Mouse (Mus musculus) hindbrain, embryonic 12.5 days (tissue): ENCODE data around the gene Zfp541. TPM values are rescaled to one million over a fixed set of nuclear protein-coding genes. Genes with fewer than 3 reads are reported as not detected.

Source experiments
- ATAC-seq: fragments of 200-750 bp; cut with Nextera tagmentation; 2 replicates; pipeline ENCODE4 v1.8.0; 2017; ENCODE audit warnings: moderate TSS enrichment; ENCODE audit not compliant: low FRiP score
- H3K27ac ChIP-seq: fragments of 300-500 bp; sonication (generic); 2 replicates; pipeline ENCODE4 v1.5.1; 2016; ENCODE audit warnings: mild to moderate bottlenecking
- H3K27me3 ChIP-seq: fragments of 300-500 bp; sonication (generic); 2 replicates; pipeline ENCODE4 v1.6.1; 2016; ENCODE audit warnings: mild to moderate bottlenecking
- H3K36me3 ChIP-seq: fragments of 300-500 bp; sonication (generic); 2 replicates; pipeline ENCODE4 v1.6.1; 2016; ENCODE audit warnings: mild to moderate bottlenecking
- H3K4me1 ChIP-seq: fragments of 300-500 bp; sonication (generic); 2 replicates; pipeline ENCODE4 v1.6.1; 2016
- H3K4me2 ChIP-seq: fragments of 300-500 bp; sonication (generic); replicated peaks from 2 replicates; pipeline ENCODE4 v1.6.1; 2016; ENCODE audit warnings: mild to moderate bottlenecking
- H3K4me3 ChIP-seq: fragments of 300-500 bp; sonication (generic); 2 replicates; pipeline ENCODE4 v1.5.1; 2016; ENCODE audit warnings: mild to moderate bottlenecking
- H3K9ac ChIP-seq: fragments of 300-500 bp; sonication (generic); 2 replicates; pipeline ENCODE4 v1.6.1; 2016; ENCODE audit warnings: mild to moderate bottlenecking, moderate library complexity
- H3K9me3 ChIP-seq: fragments of 300-500 bp; sonication (generic); replicated peaks from 2 replicates; pipeline ENCODE4 v1.6.1; 2016; ENCODE audit warnings: mild to moderate bottlenecking
- WGBS: fragments of 180-500 bp; shearing (Covaris S2); methylation state at CpG from one replicate; pipeline ENCODE4 v1.1.7; 2016; 5-methylcytosine and 5-hydroxymethylcytosine counted together
- polyA plus RNA-seq: library from polyadenylated mRNA; unstranded; fragments of >200 nt; fragmentation: Nextera tagmentation; extraction: Ambion mirVana; gene quantifications from 2 replicates; pipeline ENCODE4 v1.2.1, GENCODE M21; 2016

Zfp541 gene
- polyA plus RNA-seq, 1 experiment from 2014 or later = 0.05 TPM

DNA sequence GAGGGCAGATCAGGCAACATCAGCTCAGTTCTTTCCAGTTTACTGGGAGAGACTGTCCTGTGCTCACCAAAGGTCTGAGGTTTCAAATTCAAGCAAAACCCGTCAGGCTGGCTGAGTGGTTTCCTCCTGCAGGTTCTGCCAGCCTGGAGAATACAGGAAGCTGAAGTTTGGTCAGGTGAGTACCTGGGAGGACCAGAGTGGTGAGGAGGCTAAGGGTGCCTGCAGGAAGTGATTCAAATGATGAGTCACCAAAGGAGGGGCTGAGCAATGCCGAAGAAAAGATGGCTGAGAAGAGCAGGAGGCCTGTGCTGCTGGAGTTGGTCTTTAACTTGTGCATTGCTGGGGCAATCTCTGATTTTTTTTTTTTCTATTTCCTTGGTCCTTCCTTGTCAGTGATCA lies 4.5 kb upstream of the Zfp541 start:
- Histone ChIP-seq H3K4me1 (0 out of 2 replicates have a peak, but pooled peaks cover 8% of the 10 kb centered on the region), H3K27me3 (peaks cover 20% of the 10 kb centered on the region), H3K27ac (no peak overlapping the region), H3K36me3 (no peaks in the 10 kb centered on the region), H3K9ac (no peak overlapping the region), H3K4me3 (no peak overlapping the region), H3K9me3 (peaks cover 11% of the 10 kb centered on the region), H3K4me2 (no peak overlapping the region)
- WGBS = 64% methylated on average over 2 of the region's 2 CpGs
- ATAC-seq = no peak

DNA sequence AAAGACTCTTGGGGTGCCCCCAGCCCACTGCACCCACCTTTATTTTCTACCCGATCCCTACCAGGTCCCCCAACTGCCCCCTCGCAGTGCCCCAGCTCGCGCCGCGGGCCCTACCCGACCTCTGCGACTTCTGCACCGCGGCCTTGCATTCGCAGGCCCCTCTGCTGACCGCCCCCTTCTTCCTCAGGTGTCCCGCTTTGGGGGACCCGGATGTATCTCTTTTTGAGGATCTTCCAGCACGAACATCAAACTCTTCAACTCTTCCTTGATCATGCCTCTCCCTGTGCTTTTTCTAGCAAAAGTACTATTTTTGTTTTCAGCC lies 446 bp downstream of the Zfp541 start:
- WGBS = 71% methylated on average over 15 of the region's 15 CpGs
- H3K4me1 ChIP-seq = 0 out of 2 replicates have a peak, but pooled peaks cover 2% of the 10 kb centered on the region
- H3K9ac ChIP-seq = no peak overlapping the region
- no peak for ATAC-seq
- no peak overlapping the region for H3K4me3 ChIP-seq
- H3K9me3 ChIP-seq = peaks cover 11% of the 10 kb centered on the region
- no peak overlapping the region for H3K4me2 ChIP-seq
- peaks cover 24% of the 10 kb centered on the region for H3K27me3 ChIP-seq
- no peaks in the 10 kb centered on the region for H3K36me3 ChIP-seq
- no peak overlapping the region for H3K27ac ChIP-seq

DNA sequence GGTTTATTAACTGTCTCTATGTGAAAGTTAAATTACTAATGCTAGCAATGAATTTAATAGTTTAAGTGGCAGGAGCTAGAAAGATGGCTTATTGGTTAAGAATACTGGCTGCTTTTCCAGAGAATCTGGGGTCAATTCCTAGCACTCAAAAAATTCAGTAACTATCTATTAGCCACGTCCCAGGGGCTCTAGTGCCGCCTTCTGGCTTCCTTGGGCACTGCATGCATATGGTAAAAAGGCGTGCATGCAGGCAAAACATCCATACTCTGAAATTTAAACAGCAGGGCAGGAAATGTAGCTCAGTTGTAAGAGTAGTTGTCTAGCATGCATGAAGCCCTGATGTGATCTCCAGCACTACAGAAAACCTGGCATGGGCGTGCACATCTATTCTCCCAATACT lies 1.9 kb downstream of the Zfp541 start:
- Histone ChIP-seq H3K9ac (no peak overlapping the region), H3K4me1 (0 out of 2 replicates have a peak, but pooled peaks cover 2% of the 10 kb centered on the region), H3K4me2 (no peak overlapping the region), H3K9me3 (peaks cover 11% of the 10 kb centered on the region), H3K27me3 (peaks cover 23% of the 10 kb centered on the region), H3K36me3 (no peaks in the 10 kb centered on the region), H3K4me3 (no peak overlapping the region), H3K27ac (no peak overlapping the region)
- no peak for ATAC-seq
- 33% methylated on average over 4 of the region's 4 CpGs for WGBS

DNA sequence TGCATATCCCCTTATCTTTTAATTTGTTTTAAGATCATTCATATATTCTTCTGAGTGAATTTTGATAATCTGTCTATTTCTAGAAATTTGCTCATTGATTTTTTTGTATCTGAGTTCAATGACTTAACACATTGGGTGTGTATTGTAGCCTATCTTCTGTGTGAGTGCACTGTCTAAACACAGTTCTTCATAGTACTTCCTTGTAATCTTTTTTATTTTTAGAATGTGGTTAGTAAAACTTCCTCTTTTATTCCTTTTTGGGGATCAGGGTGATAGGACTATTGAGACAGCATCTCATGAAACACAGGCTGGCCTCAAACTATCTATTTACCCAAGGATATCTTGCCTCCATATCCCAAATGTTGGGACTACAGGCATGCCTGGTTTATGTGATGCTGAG lies 9.2 kb downstream of the Zfp541 start:
- Histone ChIP-seq H3K27ac (no peak overlapping the region), H3K4me2 (no peak overlapping the region), H3K9me3 (no peaks in the 10 kb centered on the region), H3K27me3 (peaks cover 6% of the 10 kb centered on the region; the same call in 1 of the 2 replicates), H3K4me1 (no peaks in the 10 kb centered on the region), H3K9ac (no peak overlapping the region), H3K4me3 (no peak overlapping the region), H3K36me3 (no peaks in the 10 kb centered on the region)
- no peak for ATAC-seq

DNA sequence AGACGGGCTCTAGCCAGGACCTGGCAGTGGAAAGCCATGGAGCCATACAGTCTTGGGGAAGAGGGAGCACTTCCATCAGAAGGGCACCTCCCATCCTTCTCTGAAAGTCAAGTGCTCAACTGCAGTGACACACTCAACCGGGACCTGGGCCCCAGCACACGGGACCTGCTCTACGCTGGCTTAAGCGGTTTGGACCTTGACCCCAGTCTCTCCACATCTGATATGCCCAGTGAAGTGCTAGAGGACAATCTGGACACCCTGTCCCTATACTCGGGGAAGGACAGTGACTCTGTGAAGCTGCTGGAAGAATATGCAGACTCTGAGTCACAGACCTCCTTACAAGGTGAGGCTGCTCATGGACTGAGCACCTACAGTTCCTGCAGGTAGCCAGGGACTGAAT lies 10.3 kb downstream of the Zfp541 start:
- H3K27me3 ChIP-seq = peaks cover 11% of the 10 kb centered on the region
- no peaks in the 10 kb centered on the region for H3K4me1 ChIP-seq
- H3K27ac ChIP-seq = no peak overlapping the region
- no peak overlapping the region for H3K9ac ChIP-seq
- H3K36me3 ChIP-seq = no peaks in the 10 kb centered on the region
- no peaks in the 10 kb centered on the region for H3K9me3 ChIP-seq
- H3K4me2 ChIP-seq = no peak overlapping the region
- 89% methylated on average over 6 of the region's 6 CpGs for WGBS
- ATAC-seq = no peak
- H3K4me3 ChIP-seq = no peak overlapping the region

DNA sequence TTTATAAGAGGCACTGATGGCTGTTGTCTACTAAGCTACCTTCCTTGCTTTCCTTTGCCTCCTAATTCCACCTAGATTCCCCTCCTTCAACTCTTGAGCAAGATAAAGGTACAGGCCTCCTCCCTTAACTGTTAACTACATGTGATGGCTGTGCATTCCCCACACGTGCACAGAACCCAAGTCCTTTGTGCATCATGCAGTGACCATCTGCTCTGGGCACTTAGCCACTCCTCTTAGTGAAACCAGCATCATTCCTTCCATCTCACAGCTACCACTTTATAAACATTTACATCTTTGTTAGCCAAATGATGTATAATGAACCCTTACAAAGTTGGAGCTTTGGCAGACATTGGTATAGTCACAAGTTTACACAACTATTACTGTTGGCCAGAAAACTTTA lies 18.3 kb downstream of the Zfp541 start:
- no peak overlapping the region for H3K4me2 ChIP-seq
- no peaks in the 10 kb centered on the region for H3K4me1 ChIP-seq
- no peak for ATAC-seq
- H3K4me3 ChIP-seq = no peak overlapping the region
- WGBS = 75% methylated on average over 1 of the region's 1 CpGs
- no peak overlapping the region for H3K27ac ChIP-seq
- no peak overlapping the region for H3K9ac ChIP-seq
- no peaks in the 10 kb centered on the region for H3K9me3 ChIP-seq
- no peaks in the 10 kb centered on the region for H3K36me3 ChIP-seq
- peaks cover 5% of the 10 kb centered on the region; the same call in 1 of the 2 replicates for H3K27me3 ChIP-seq

DNA sequence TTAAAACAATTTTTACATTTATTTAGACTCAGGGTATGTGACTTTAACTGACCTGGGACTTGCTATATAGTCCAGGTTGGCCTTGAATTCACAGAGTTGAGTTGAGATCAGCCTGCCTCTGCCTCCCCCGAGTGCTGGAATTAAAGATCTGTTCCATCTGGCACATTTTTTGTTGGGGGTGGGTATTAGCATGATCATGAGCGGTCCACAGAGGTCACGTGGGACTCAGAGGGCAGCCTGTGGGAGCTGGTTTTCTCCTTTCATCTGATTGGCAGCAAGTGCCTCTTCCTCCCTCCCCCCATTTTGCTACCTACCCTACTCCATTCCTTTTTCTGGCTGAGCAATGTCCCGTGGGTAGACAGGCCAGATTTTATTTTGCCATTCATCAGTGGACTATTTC lies 19.0 kb downstream of the Zfp541 start:
- WGBS = 75% methylated on average over 4 of the region's 4 CpGs
- no peak for ATAC-seq
- no peak overlapping the region for H3K4me3 ChIP-seq
- no peak overlapping the region for H3K27ac ChIP-seq
- H3K36me3 ChIP-seq = no peaks in the 10 kb centered on the region
- no peak overlapping the region for H3K9ac ChIP-seq
- H3K4me1 ChIP-seq = no peaks in the 10 kb centered on the region
- H3K9me3 ChIP-seq = no peaks in the 10 kb centered on the region
- peaks cover 5% of the 10 kb centered on the region; the same call in 1 of the 2 replicates for H3K27me3 ChIP-seq
- H3K4me2 ChIP-seq = no peak overlapping the region

DNA sequence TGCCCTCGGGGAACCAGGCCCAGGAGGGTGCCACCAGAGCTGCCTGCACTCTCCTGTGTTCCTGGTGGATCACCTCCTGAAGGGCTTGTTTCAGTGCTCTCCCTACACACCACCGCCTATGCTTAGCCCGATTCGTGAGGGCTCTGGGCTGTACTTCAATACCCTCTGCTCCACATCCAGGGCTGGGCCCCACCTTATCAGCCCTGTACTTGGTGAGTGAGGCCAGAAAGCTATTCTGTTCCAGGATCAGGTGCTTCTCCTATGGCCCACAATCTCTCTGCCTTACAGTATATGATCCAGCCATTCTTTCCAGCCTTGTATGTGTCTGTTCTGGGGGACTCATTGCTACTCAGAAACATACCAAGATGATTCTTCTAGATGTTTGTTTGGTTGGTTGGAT lies 21.7 kb downstream of the Zfp541 start:
- H3K9me3 ChIP-seq = no peaks in the 10 kb centered on the region; the same call in 1 of the 2 replicates
- H3K27me3 ChIP-seq = no peaks in the 10 kb centered on the region
- no peak overlapping the region for H3K27ac ChIP-seq
- H3K4me2 ChIP-seq = no peak overlapping the region
- ATAC-seq = no peak
- no peaks in the 10 kb centered on the region for H3K36me3 ChIP-seq
- H3K4me1 ChIP-seq = no peaks in the 10 kb centered on the region
- no peak overlapping the region for H3K9ac ChIP-seq
- H3K4me3 ChIP-seq = no peak overlapping the region
- 63% methylated on average over 4 of the region's 4 CpGs for WGBS

DNA sequence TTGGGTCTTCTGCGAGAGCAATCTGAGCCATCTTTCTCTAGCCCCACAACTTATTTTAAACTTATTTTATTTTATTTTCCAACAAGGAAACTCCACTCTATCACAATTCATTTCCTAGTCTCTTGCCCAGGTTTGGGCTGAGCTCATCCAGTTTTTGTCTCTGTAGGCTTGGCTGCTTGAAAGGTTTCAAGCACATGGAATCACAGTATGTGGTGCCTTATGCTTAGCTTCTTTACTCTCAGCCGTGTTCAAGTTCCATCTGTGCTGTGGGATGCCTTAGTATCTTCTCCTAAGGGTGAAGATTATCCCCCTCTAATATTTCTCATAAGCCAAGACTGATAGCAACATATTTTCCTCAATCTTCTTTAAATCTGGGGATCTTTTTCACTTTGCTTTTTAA lies 26.0 kb downstream of the Zfp541 start:
- no peak overlapping the region for H3K4me3 ChIP-seq
- H3K9ac ChIP-seq = no peak overlapping the region
- H3K27me3 ChIP-seq = peaks cover under 1% of the 10 kb centered on the region; the same call in 1 of the 2 replicates
- 74% methylated on average over 2 of the region's 2 CpGs for WGBS
- H3K4me2 ChIP-seq = no peak overlapping the region
- no peaks in the 10 kb centered on the region for H3K36me3 ChIP-seq
- H3K9me3 ChIP-seq = no peaks in the 10 kb centered on the region; the same call in 1 of the 2 replicates
- H3K4me1 ChIP-seq = no peaks in the 10 kb centered on the region
- no peak overlapping the region for H3K27ac ChIP-seq
- no peak for ATAC-seq

DNA sequence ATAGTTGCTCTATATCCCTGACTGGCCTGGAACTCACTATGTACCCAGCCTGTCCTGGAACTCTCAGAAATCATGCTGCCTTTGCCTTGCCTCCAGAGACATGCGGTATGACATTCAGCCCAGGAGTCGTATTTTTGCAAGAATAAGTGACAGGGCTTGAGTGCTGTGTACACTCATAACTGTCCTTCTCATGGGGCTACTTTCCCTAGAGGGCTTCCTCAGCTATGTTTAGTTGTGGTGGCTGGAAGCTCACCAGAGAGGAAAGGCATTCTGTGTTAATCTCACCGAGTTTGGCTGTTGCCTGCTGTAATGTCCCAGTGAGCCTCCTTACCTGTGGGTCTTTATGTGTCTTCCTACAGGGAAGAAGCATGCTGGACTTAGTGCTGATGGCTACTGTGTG lies 33.0 kb downstream of the Zfp541 start:
- WGBS = 78% methylated on average over 3 of the region's 3 CpGs
- peaks cover 16% of the 10 kb centered on the region for H3K27me3 ChIP-seq
- H3K9me3 ChIP-seq = no peaks in the 10 kb centered on the region
- ATAC-seq = no peak
- H3K36me3 ChIP-seq = no peaks in the 10 kb centered on the region
- no peak overlapping the region for H3K4me2 ChIP-seq
- no peak overlapping the region for H3K9ac ChIP-seq
- H3K4me3 ChIP-seq = no peak overlapping the region
- peaks cover 8% of the 10 kb centered on the region for H3K4me1 ChIP-seq
- H3K27ac ChIP-seq = no peak overlapping the region

DNA sequence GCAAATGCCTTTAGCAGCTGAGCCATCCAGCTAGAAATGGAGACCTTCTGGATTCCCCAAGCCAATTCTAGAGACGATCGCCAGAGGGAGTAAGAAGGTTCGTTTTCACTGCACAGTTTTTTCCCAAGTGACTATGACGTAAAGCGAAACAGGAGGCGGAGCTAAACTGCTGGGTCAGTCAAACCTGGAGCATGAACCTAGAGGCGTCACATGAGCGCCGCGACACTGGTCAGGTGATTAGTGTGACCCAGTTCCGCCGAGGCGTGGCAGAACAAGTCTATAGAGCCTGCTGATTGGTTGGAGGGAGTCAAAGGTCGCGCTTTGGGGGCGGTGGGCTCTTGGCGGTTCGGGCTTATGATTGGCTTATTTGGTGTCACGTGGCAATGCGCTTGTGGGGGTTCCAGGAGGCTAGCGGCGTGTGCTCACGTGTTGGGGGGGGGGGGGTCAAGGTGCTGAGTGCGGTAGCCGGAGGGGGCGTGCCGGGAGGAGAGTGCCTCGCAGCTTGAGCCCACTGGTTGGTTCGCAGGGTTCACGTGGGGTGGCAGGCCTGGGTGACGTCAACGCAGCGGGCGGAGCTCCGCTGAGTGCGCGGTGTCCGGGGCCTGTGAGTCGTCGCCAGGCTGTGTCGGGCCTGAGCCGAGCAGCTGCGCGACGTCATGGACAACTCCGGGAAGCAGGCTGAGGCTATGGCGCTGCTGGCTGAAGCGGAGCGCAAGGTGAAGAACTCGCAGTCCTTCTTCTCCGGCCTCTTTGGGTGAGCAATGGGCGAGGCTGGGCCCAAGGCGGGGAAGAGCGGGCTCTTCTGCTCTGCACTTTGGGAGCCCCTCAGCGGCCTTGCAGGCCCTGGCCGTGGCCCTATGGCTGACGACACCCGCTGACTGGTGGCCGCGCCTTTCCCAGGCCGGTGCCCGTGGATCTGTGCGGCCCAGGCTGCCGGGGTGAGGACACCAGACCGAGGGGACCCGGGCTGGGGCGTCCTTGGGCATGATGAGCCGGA lies 36.7 kb downstream of the Zfp541 start, which contains the start of gene Napa:
Gene Napa (plus strand): TSS at position 438 of the 997 bp plus-strand sequence.
- Histone ChIP-seq H3K27me3 (peaks cover 12% of the 10 kb centered on the region; the same call in 1 of the 2 replicates), H3K27ac (peak within 1 kb of the TSS; percentile 62), H3K9ac (peak within 1 kb of the TSS; percentile 99), H3K4me2 (peak within 1 kb of the TSS; percentile 97), H3K9me3 (no peaks in the 10 kb centered on the region), H3K4me1 (peaks cover 32% of the 10 kb centered on the region), H3K4me3 (peak within 1 kb of the TSS; percentile 95), H3K36me3 (peaks cover 12% of the 10 kb centered on the region; the same call in 1 of the 2 replicates)
- ATAC-seq = peak; percentile 99
- under 1% methylated on average over 68 of the region's 68 CpGs for WGBS

DNA sequence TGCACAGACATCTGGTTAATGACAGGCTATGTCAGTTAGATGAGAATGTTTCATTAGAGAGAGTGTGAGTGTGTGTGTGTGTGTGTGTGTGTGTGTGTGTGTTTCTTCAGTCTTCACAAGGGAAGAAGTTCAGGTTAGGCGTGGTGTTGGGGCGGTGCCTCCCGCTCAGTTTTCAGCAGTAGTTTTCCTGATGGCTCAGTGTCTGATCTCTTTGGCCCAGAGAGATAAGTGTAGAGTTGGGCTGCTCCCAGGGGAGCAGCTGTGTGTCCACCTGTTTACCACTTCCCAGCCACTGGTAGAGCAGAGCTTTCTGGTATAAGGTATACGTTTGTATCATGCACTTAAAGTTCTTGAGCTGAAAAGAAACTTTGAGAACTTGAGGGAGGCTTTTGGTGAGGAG lies 38.3 kb downstream of the Zfp541 start:
- H3K4me1 ChIP-seq = peaks cover 46% of the 10 kb centered on the region
- peak overlapping the region; percentile 99; the same call in 1 of the 2 replicates for H3K9ac ChIP-seq
- 88% methylated on average over 4 of the region's 4 CpGs for WGBS
- no peak for ATAC-seq
- H3K27ac ChIP-seq = no peak overlapping the region
- no peaks in the 10 kb centered on the region for H3K9me3 ChIP-seq
- peak overlapping the region; percentile 95 for H3K4me3 ChIP-seq
- H3K36me3 ChIP-seq = peaks cover 19% of the 10 kb centered on the region; the same call in 1 of the 2 replicates
- peak overlapping the region; percentile 97 for H3K4me2 ChIP-seq
- peaks cover 12% of the 10 kb centered on the region; the same call in 1 of the 2 replicates for H3K27me3 ChIP-seq
